Mouse (Mus musculus) pancreas, adult 10 weeks (tissue): ENCODE results near the gene Fopnl. TPM values are rescaled to one million over a fixed set of nuclear protein-coding genes. Genes with fewer than 3 reads are reported as not detected.

Experiments used
- polyA plus RNA-seq: library from polyadenylated mRNA; stranded (reverse); fragments of 350-450 nt; fragmentation: Illumina TruSeq; extraction: RNeasy Lipid Tissue Mini Kit (QIAGEN cat#74804); gene quantifications from one replicate; pipeline ENCODE4 v1.2.3, GENCODE M21; 2015; ENCODE audit warnings: low read depth, low replicate concordance; ENCODE audit not compliant: insufficient read depth

Gene Fopnl
- 17.0 TPM for polyA plus RNA-seq

GRCm38 (mm10) chr16:14316884-14317876, at the start of gene Fopnl:
Gene Fopnl, minus strand, starts transcription at chr16:14317405.

GRCm38 (mm10) chr16:14361362-14362098, 44.3 kb upstream of the Fopnl start, which contains the start of gene Abcc1:
Gene Abcc1, plus strand, starts transcription at chr16:14361558.

GRCm38 (mm10) chr16:14291223-14291622, 26.0 kb downstream of the Fopnl start, which contains the start of gene Myh11:
Gene Myh11, minus strand, starts transcription at chr16:14291372.

Other genes starting within 250 kb of the Fopnl start
- gene Nde1, start 154.1 kb downstream of the Fopnl start, polyA plus RNA-seq = 11.6 TPM
- gene Marf1, start 154.1 kb downstream of the Fopnl start, polyA plus RNA-seq = 10.1 TPM
- 29.0 TPM for gene Myh11, start 26.0 kb downstream of the Fopnl start, polyA plus RNA-seq
- gene Abcc1, start 44.2 kb upstream of the Fopnl start, polyA plus RNA-seq = 4.9 TPM
- gene A630010A05Rik, start 244.9 kb upstream of the Fopnl start, polyA plus RNA-seq = not detected